Comparison of ENCODE assay signal across 18 mouse cellular contexts in the genomic region with DNA sequence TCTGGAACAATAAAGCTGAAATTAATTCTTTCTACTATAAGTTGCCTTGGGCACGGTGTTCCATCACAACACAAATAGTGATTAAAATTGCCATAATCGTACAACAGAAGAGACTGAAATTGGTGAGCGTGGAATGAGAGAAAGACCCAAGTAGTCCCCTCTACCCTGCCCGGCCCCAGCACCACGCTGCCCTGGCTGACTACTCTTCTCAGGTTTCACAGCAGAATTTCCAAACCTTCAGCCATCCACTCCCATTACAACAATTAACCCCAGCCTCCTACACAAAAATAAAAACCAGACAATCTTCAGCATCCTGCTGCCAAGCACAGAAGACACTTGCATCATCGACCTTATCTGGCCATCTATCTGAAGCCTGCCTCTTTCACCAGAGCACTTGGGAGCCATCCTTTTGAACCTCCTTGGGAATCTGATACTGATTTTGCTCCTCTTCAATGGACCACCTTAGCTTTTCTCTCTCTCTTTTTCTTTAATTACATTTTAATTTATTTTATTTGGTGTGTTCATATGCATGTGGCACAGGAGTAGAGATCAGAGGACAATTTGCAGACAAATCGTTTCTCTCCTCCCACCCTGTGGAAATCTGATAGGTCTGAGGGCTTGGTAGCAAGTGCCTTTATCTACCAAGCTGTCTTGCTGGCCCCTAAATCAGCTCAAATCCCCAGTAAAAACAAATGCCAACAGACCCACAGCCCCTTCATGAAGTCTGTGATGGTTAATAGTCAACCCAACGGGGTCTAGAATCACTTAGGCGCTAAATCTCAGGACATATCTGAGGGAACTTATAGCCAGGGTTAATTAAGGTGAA. TPM values are rescaled to one million over a fixed set of nuclear protein-coding genes. Genes with fewer than 3 reads are reported as not detected.
A peak's percentile ranks its signal among the peaks of the same experiment; 100 is the strongest.
DNase-seq lines count a peak whose midpoint lies in the region; ATAC-seq lines count a peak whose summit lies in the region.
"Had no signal": no experiment of that assay in that cellular context is flagged by ENCODE, and none has a peak within 500 bp of the region (broad histone marks: within the 10 kb centered on the region; RNA-seq: fewer than 3 reads in every experiment).

No protein-coding gene starts in this region.

- peaks cover 25% of the 10 kb centered on the region for H3K4me1 ChIP-seq in kidney, embryonic 14.5 days (ENCODE audit: control insufficient read depth, insufficient read depth, low read length)

- no peak overlapping the region for H3K4me3 ChIP-seq in kidney, embryonic 14.5 days (ENCODE audit: low read length)
- H3K4me3 ChIP-seq: forebrain, embryonic 13.5 days had no signal

- no peak overlapping the region for H3K27ac ChIP-seq in kidney, embryonic 14.5 days (ENCODE audit: low read depth, low read length)
- H3K27ac ChIP-seq: forebrain, embryonic 13.5 days; macrophage had no signal

- WGBS in kidney, embryonic 14.5 days, result 23% methylated on average over 9 of the region's 9 CpGs

- H3K4me2 ChIP-seq in kidney, embryonic 14.5 days (replicated peaks; ENCODE audit: low read depth, low read length), result no peak overlapping the region
- H3K4me2 ChIP-seq: forebrain, embryonic 13.5 days; lung, embryonic 14.5 days had no signal

- H3K36me3 ChIP-seq in kidney, embryonic 14.5 days (ENCODE audit: control insufficient read depth, insufficient read depth, low read length), result no peaks in the 10 kb centered on the region

- no peak overlapping the region for H3K9ac ChIP-seq in kidney, embryonic 14.5 days (ENCODE audit: low read depth, low read length)
- H3K9ac ChIP-seq: forebrain, embryonic 13.5 days; lung, embryonic 14.5 days had no signal

- peak; percentile 55; the same call in 1 of the 2 replicates for ATAC-seq in kidney, embryonic 14.5 days (ENCODE audit: low FRiP score, low TSS enrichment)
- ATAC-seq in megakaryocyte progenitor cell, adult 5-6 weeks (replicated peaks; ENCODE audit: poor library complexity), result peak; percentile 22
- ATAC-seq: forebrain, embryonic 13.5 days; inflammation-experienced regulatory T-cells, adult 6 months had no signal

- H3K27me3 ChIP-seq in kidney, embryonic 14.5 days (ENCODE audit: control insufficient read depth, insufficient read depth, low read length), result no peaks in the 10 kb centered on the region
- H3K27me3 ChIP-seq: forebrain, embryonic 13.5 days had no signal

- no peaks in the 10 kb centered on the region for H3K9me3 ChIP-seq in kidney, embryonic 14.5 days (ENCODE audit: control insufficient read depth, low read length)
- H3K9me3 ChIP-seq: forebrain, embryonic 13.5 days had no signal

- no peak for DNase-seq in kidney, postnatal 14 days
- DNase-seq in Muller cell, postnatal 12 days (ENCODE audit: inconsistent ontology term), result peak; percentile 21
- DNase-seq in gonadal fat pad, adult 2 months (ENCODE audit: low read depth), result peak; percentile 73
- no peak for DNase-seq in right cerebral cortex, postnatal 25 days
- DNase-seq in adrenal gland, adult (ENCODE audit: inconsistent age in 2 of 2, low spot score in 1 of 2), result no peak
- no peak for DNase-seq in cerebellum, adult 18-20 months
- DNase-seq: cerebellum, postnatal 10 days; heart, adult 18-20 months; kidney, adult 8-10 months; layer of hippocampus, adult 9-11 months; liver; lung, embryonic 14.5 days; thymus, postnatal 4 days had no signal

RNA-seq across cellular contexts. Expression of gene Tmem56, which starts 40.6 kb away (rescaled TPM):
- 1.3 and 2.6 TPM in 2 replicates for polyA plus RNA-seq in kidney, embryonic 14.5 days (2014; fragmentation: Nextera tagmentation; extraction: Ambion mirVana)
- 2.8 and 4.0 TPM in 2 replicates for polyA plus RNA-seq in gonadal fat pad, adult 2 months (2012; rRNA removed)
- total RNA-seq in megakaryocyte progenitor cell, adult 5-6 weeks (2015), result 5.7 and 8.2 TPM in 2 replicates
- total RNA-seq in megakaryocyte progenitor cell, adult 5-6 weeks (2017), result 4.6 and 5.0 TPM in 2 replicates
- polyA plus RNA-seq: inflammation-experienced regulatory T-cells, adult 6 months; macrophage had no signal

RNA-seq across cellular contexts. Expression of gene Alg14, which starts 49.2 kb away (rescaled TPM):
- polyA plus RNA-seq in kidney, embryonic 14.5 days (2014; fragmentation: Nextera tagmentation; extraction: Ambion mirVana), result 41.3 and 43.8 TPM in 2 replicates
- polyA plus RNA-seq in gonadal fat pad, adult 2 months (2012; rRNA removed), result 16.5 and 21.4 TPM in 2 replicates
- total RNA-seq in megakaryocyte progenitor cell, adult 5-6 weeks (2015), result 16.0 and 24.2 TPM in 2 replicates
- total RNA-seq in megakaryocyte progenitor cell, adult 5-6 weeks (2017), result 12.2 and 16.5 TPM in 2 replicates

Comparison
In these comparisons a context has a peak if more than half of its experiments do, and no peak if none do; other contexts are left out.
1. DNase-seq: peak in Muller cell, postnatal 12 days (single experiment) and gonadal fat pad, adult 2 months (single experiment); none in kidney, postnatal 14 days (single experiment), right cerebral cortex, postnatal 25 days (single experiment), adrenal gland, adult (0 of 2) and cerebellum, adult 18-20 months (0 of 2).